Comparison of ENCODE assay signal across 9 mouse cellular contexts in the genomic region with DNA sequence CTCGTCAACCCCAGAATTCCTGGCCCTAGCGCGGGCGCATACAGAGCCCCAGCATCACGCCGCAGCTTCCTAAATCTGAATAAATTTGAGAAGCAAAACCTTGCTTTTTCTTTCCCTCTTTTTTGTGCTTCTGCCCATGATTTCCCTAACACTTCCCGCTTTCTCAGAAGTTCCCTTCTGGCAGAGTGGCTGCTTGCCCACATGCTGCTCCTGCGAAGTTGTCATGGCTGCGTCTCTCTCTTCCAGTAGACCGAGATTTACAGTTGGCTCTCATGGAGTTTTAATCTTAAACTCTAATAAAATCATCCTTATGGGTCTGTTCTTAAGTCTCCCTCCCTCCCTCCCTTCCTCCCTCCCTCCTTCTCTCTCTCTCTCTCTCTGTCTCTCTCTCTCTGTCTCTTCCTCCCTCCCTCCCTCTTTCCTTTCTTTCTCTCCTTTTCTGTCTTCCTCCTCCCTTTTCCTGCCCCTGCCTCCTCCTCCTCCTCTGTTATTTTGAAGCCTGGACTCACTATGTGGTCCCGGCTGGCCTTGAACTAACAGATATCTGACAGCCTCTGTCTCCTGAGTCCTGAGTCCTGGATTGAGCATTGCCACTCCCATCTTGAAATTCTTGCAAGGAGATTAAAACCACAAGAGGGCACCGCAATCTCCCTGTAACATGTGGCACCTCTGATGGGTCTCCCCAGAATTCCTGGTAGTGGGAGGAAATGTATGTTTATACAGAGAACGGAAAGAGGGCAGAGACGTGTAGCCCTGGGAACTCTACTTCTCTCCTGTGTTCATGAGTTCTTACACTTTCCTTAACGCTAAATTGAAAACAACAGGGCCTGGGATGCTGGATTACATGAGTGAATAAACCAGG. TPM values are rescaled to one million over a fixed set of nuclear protein-coding genes. Genes with fewer than 3 reads are reported as not detected.
A peak's percentile ranks its signal among the peaks of the same experiment; 100 is the strongest.
DNase-seq lines count a peak whose midpoint lies in the region; ATAC-seq lines count a peak whose summit lies in the region.
"Had no signal": no experiment of that assay in that cellular context is flagged by ENCODE, and none has a peak within 500 bp of the region (broad histone marks: within the 10 kb centered on the region; RNA-seq: fewer than 3 reads in every experiment).

No protein-coding gene starts in this region.

- H3K9me3 ChIP-seq in heart, embryonic 14.5 days (ENCODE audit: control insufficient read depth, low read length) = no peaks in the 10 kb centered on the region
- H3K9me3 ChIP-seq in intestine, embryonic 16.5 days (ENCODE audit: control insufficient read depth, low read length) = no peaks in the 10 kb centered on the region

- ATAC-seq in heart, embryonic 14.5 days (ENCODE audit: insufficient number of reproducible peaks, insufficient read depth, low FRiP score, low read depth) = no peak
- 0 out of 2 replicates have a peak, but pooled peaks have one; percentile 13 for ATAC-seq in intestine, embryonic 16.5 days

- WGBS in heart, embryonic 14.5 days = 52% methylated on average over 15 of the region's 15 CpGs
- 50% methylated on average over 15 of the region's 15 CpGs for WGBS in intestine, embryonic 16.5 days

- intact Hi-C loops in heart, postnatal 14 days (cut with DNase I) = loop anchor here (1.0 to 2.0 kb wide), 2 partner anchors 301 to 430 kb away; no protein-coding TSS in a partner anchor

- no peak for DNase-seq in heart, postnatal 14 days
- DNase-seq in c-Kit-positive CD71-negative TER-119-negative erythroid progenitor cells, embryonic 14.5 days (ENCODE audit: low read depth) = peak; percentile 4
- peak; percentile 20 for DNase-seq in lung, postnatal 10 days
- DNase-seq in thymus, postnatal 25 days = no peak
- DNase-seq in gastrocnemius, postnatal 10 days = no peak
- DNase-seq in natural killer cell, adult 2 months (ENCODE audit: low spot score in 2 of 2) = no peak

- H3K9ac ChIP-seq in heart, embryonic 14.5 days (ENCODE audit: low read length) = peak overlapping the region; percentile 42; the same call in 1 of the 2 replicates
- no peak overlapping the region for H3K9ac ChIP-seq in intestine, embryonic 16.5 days (ENCODE audit: low read depth, low read length)

- H3K4me3 ChIP-seq in heart, embryonic 14.5 days (ENCODE audit: control insufficient read depth in 1 of 2, insufficient read depth in 1 of 2, low read depth in 1 of 2, low read length in 2 of 2) = peak overlapping the region; percentile 8 to 14; a peak in 2 of 4 replicates
- H3K4me3 ChIP-seq in intestine, embryonic 16.5 days (ENCODE audit: low read length) = no peak overlapping the region

- no peaks in the 10 kb centered on the region for H3K27me3 ChIP-seq in heart, embryonic 14.5 days (ENCODE audit: control insufficient read depth, insufficient read depth, low read length)
- no peaks in the 10 kb centered on the region for H3K27me3 ChIP-seq in intestine, embryonic 16.5 days (replicated peaks; ENCODE audit: control insufficient read depth, insufficient read depth, low read length)

- H3K36me3 ChIP-seq in heart, embryonic 14.5 days (ENCODE audit: control insufficient read depth, insufficient read depth, low read length) = no peaks in the 10 kb centered on the region
- H3K36me3 ChIP-seq in intestine, embryonic 16.5 days (ENCODE audit: control insufficient read depth, insufficient read depth, low read length) = no peaks in the 10 kb centered on the region

- no peaks in the 10 kb centered on the region for H3K4me1 ChIP-seq in heart, embryonic 14.5 days (ENCODE audit: control insufficient read depth in 2 of 2, insufficient read depth in 2 of 2, low read length in 2 of 2)
- H3K4me1 ChIP-seq in intestine, embryonic 16.5 days (ENCODE audit: control insufficient read depth, insufficient read depth, low read length) = no peaks in the 10 kb centered on the region

- peak overlapping the region; percentile 59 for H3K4me2 ChIP-seq in heart, embryonic 14.5 days (ENCODE audit: low read length)
- peak overlapping the region; percentile 32; the same call in 1 of the 2 replicates for H3K4me2 ChIP-seq in intestine, embryonic 16.5 days (ENCODE audit: low read depth, low read length)

- H3K27ac ChIP-seq in heart, embryonic 14.5 days (replicated peaks in 1 of 2; ENCODE audit: control insufficient read depth in 1 of 2, insufficient read depth in 1 of 2, low read depth in 2 of 2, low read length in 2 of 2) = no peak overlapping the region
- H3K27ac ChIP-seq in intestine, embryonic 16.5 days (ENCODE audit: low read length) = no peak overlapping the region
- H3K27ac ChIP-seq: macrophage had no signal

RNA-seq across cellular contexts. Expression of a gene that starts 21.8 kb away (rescaled TPM):
- not detected in 2 replicates for polyA plus RNA-seq in heart, embryonic 14.5 days (2014; fragmentation: Nextera tagmentation; extraction: Ambion mirVana)
- total RNA-seq in heart, postnatal 14 days (2021) = not detected
- polyA plus RNA-seq in intestine, embryonic 16.5 days (2015; fragmentation: Nextera tagmentation; extraction: Ambion mirVana) = 0.32 and 0.43 TPM in 2 replicates
- total RNA-seq in gastrocnemius, postnatal 10 days (2021) = not detected
- polyA plus RNA-seq: macrophage had no signal

Comparison
In these comparisons a context has a peak if more than half of its experiments do, and no peak if none do; other contexts are left out.
1. DNase-seq: peak in c-Kit-positive CD71-negative TER-119-negative erythroid progenitor cells, embryonic 14.5 days (single experiment) and lung, postnatal 10 days (single experiment); none in heart, postnatal 14 days (0 of 2), thymus, postnatal 25 days (single experiment), gastrocnemius, postnatal 10 days (single experiment) and natural killer cell, adult 2 months (0 of 2).